Mouse (Mus musculus): ENCODE results near the gene Rab3ip.

DNA sequence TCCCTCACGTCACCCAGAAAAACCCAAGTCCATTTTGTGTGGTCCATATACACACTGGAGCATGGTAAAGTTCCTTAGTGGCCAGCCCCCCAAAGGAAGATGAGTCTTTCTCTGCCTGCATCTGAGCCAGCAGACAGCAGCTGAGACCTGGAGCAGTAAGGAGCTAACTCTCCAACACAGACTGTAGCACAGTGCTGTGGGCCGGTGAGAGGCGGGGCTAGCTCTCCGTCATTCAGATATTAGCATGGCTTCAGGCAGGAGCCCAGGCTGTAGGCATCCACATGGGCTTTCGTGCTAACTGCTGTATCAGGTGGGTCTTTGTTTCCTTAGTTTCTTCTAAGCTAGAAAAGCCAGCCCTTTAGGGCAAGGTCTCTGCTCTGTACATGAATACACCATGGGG, 60.0 kb downstream of the Rab3ip start:
- TF ChIP-seq CTCF (conservative IDR thresholded peaks at IDR 0.05; ENCODE audit: low read length) (no peak), POU5F1 (IDR thresholded peaks at IDR 0.05; ENCODE audit: borderline replicate concordance, low read length) (no peak)
